Mouse (Mus musculus) CH12.LX (cell line): Measurements from ENCODE around the gene Emc9. TPM values are rescaled to one million over a fixed set of nuclear protein-coding genes. Genes with fewer than 3 reads are reported as not detected.

ENCODE experiments used
- DNase-seq: peaks from one replicate; pipeline ENCODE4 v3.0.0-alpha.2; 2013; ENCODE audit errors: extremely low read depth
- H3K27ac ChIP-seq: 2 replicates; pipeline ENCODE4 v1.5.1; 2012; ENCODE audit warnings: low read depth, mild to moderate bottlenecking, control low read depth, moderate library complexity; ENCODE audit not compliant: insufficient read depth
- H3K27me3 ChIP-seq: replicated peaks from 2 replicates; pipeline ENCODE3; 2012; ENCODE audit warnings: inconsistent platforms
- H3K36me3 ChIP-seq, 2 experiments: replicated peaks in 1 of 2; 2 replicates each; pipeline versions ENCODE3 to v1.6.1; 2012; ENCODE audit warnings: inconsistent platforms in 1 of 2, low read length in 1 of 2, mild to moderate bottlenecking in 1 of 2, mixed read lengths in 1 of 2, moderate library complexity in 1 of 2; ENCODE audit not compliant: control insufficient read depth in 1 of 2, insufficient read depth in 1 of 2
- H3K4me1 ChIP-seq, 2 experiments: 2 replicates each; pipeline ENCODE4 v1.6.1; 2012; ENCODE audit warnings: inconsistent platforms in 1 of 2, moderate library complexity in 1 of 2; ENCODE audit not compliant: insufficient read depth in 2 of 2, control insufficient read depth in 1 of 2
- H3K4me2 ChIP-seq: 2 replicates; pipeline ENCODE4 v1.6.1; 2012; ENCODE audit warnings: low read depth, mild to moderate bottlenecking, control low read depth; ENCODE audit not compliant: poor library complexity, insufficient read depth, severe bottlenecking
- H3K4me3 ChIP-seq, 3 experiments: fragments of 150-350 bp in 1 of 3; sonication (generic) in 1 of 3; replicated peaks in 1 of 3; 2 replicates each; pipeline versions ENCODE3 to v1.5.1; 2011 to 2012; ENCODE audit warnings: low read depth in 2 of 3, low read length in 2 of 3, mild to moderate bottlenecking in 2 of 3, moderate library complexity in 2 of 3, control low read depth in 1 of 3, improper control_type of control experiment in 1 of 3, inconsistent platforms in 1 of 3, mixed read lengths in 1 of 3; ENCODE audit not compliant: poor library complexity in 1 of 3
- H3K79me2 ChIP-seq: replicated peaks from 2 replicates; pipeline ENCODE4 v1.6.1; 2012; ENCODE audit warnings: mild to moderate bottlenecking, moderate library complexity; ENCODE audit not compliant: control insufficient read depth, poor library complexity, insufficient read depth, severe bottlenecking; ENCODE audit errors: extremely low read depth
- H3K9ac ChIP-seq: 2 replicates; pipeline ENCODE4 v1.6.1; 2012; ENCODE audit warnings: low read depth, mild to moderate bottlenecking, control low read depth, moderate library complexity; ENCODE audit not compliant: insufficient read depth
- H3K9me3 ChIP-seq: replicated peaks from 2 replicates; pipeline ENCODE3; 2012; ENCODE audit warnings: low read length, inconsistent platforms, mixed read lengths
- BHLHE40 ChIP-seq: IDR thresholded peaks from 2 replicates; pipeline ENCODE4 v1.6.1; 2011; ENCODE audit warnings: mild to moderate bottlenecking, low read depth, low read length, improper control_type of control experiment
- CHD1 ChIP-seq: IDR thresholded peaks from 2 replicates; pipeline ENCODE4 v1.6.1; 2012; ENCODE audit warnings: low read depth, low read length, improper control_type of control experiment, inconsistent platforms
- CHD2 ChIP-seq: IDR thresholded peaks from 2 replicates; pipeline ENCODE4 v1.6.1; 2011; ENCODE audit warnings: low read length, improper control_type of control experiment
- CTCF ChIP-seq, 2 experiments: IDR thresholded peaks in 1 of 2; conservative IDR thresholded peaks in 1 of 2; 2 replicates each; pipeline ENCODE4 v1.5.1; 2011 to 2012; ENCODE audit warnings: low read depth in 2 of 2, low read length in 2 of 2, improper control_type of control experiment in 1 of 2, inconsistent platforms in 1 of 2, mild to moderate bottlenecking in 1 of 2, moderate library complexity in 1 of 2
- E2F4 ChIP-seq: IDR thresholded peaks from 2 replicates; pipeline ENCODE4 v1.6.1; 2011; ENCODE audit warnings: low read depth, low read length, improper control_type of control experiment; ENCODE audit not compliant: insufficient replicate concordance
- ELF1 ChIP-seq: IDR thresholded peaks from 2 replicates; pipeline ENCODE4 v1.6.1; 2014; ENCODE audit warnings: low read depth, mild to moderate bottlenecking, inconsistent platforms, low read length, improper control_type of control experiment
- ETS1 ChIP-seq: conservative IDR thresholded peaks from 2 replicates; pipeline ENCODE4 v1.6.1; 2012; ENCODE audit warnings: low read depth, mild to moderate bottlenecking, inconsistent platforms, low read length, improper control_type of control experiment, moderate library complexity
- HCFC1 ChIP-seq: IDR thresholded peaks from 2 replicates; pipeline ENCODE4 v1.6.1; 2012; ENCODE audit warnings: low read depth, mild to moderate bottlenecking, inconsistent platforms, low read length, improper control_type of control experiment
- JUN ChIP-seq: IDR thresholded peaks from 2 replicates; pipeline ENCODE4 v1.6.1; 2011; ENCODE audit warnings: low read depth, mild to moderate bottlenecking, low read length, improper control_type of control experiment, moderate library complexity; ENCODE audit not compliant: insufficient read depth
- JUND ChIP-seq: conservative IDR thresholded peaks from 2 replicates; pipeline ENCODE4 v1.6.1; 2011; ENCODE audit warnings: low read depth, low read length, improper control_type of control experiment
- KAT2A ChIP-seq: IDR thresholded peaks from 2 replicates; pipeline ENCODE4 v1.6.1; 2012; ENCODE audit warnings: low read length, improper control_type of control experiment, inconsistent platforms; ENCODE audit not compliant: insufficient replicate concordance
- MAFK ChIP-seq: IDR thresholded peaks from 2 replicates; pipeline ENCODE4 v1.6.1; 2011; ENCODE audit warnings: low read length, improper control_type of control experiment; ENCODE audit not compliant: insufficient replicate concordance
- MAX ChIP-seq: IDR thresholded peaks from 2 replicates; pipeline ENCODE4 v1.6.1; 2011; ENCODE audit warnings: low read length, improper control_type of control experiment
- MAZ ChIP-seq: IDR thresholded peaks from 2 replicates; pipeline ENCODE4 v1.6.1; 2012; ENCODE audit warnings: low read depth, mild to moderate bottlenecking, inconsistent platforms, low read length, improper control_type of control experiment, moderate library complexity
- MEF2A ChIP-seq: IDR thresholded peaks from 2 replicates; pipeline ENCODE4 v1.6.1; 2014; ENCODE audit warnings: low read depth, mild to moderate bottlenecking, inconsistent platforms, low read length, improper control_type of control experiment, borderline replicate concordance
- MXI1 ChIP-seq: IDR thresholded peaks from 2 replicates; pipeline ENCODE4 v1.6.1; 2011; ENCODE audit warnings: mild to moderate bottlenecking, low read depth, low read length, improper control_type of control experiment
- MYC ChIP-seq: IDR thresholded peaks from 2 replicates; pipeline ENCODE4 v1.6.1; 2011; ENCODE audit warnings: low read depth, mild to moderate bottlenecking, improper control_type of control experiment, low read length
- NELFE ChIP-seq: IDR thresholded peaks from 2 replicates; pipeline ENCODE4 v1.6.1; 2011; ENCODE audit warnings: low read depth, low read length, improper control_type of control experiment
- POLR2A ChIP-seq: IDR thresholded peaks from 2 replicates; pipeline ENCODE4 v1.6.1; 2011; ENCODE audit warnings: low read depth, mild to moderate bottlenecking, improper control_type of control experiment, low read length
- POLR2AphosphoS2 ChIP-seq: IDR thresholded peaks from 2 replicates; pipeline ENCODE4 v1.6.1; 2011; ENCODE audit warnings: low read depth, low read length, improper control_type of control experiment
- RAD21 ChIP-seq: IDR thresholded peaks from 2 replicates; pipeline ENCODE4 v1.6.1; 2011; ENCODE audit warnings: low read depth, mild to moderate bottlenecking, low read length, improper control_type of control experiment, moderate library complexity
- RCOR1 ChIP-seq: conservative IDR thresholded peaks from 2 replicates; pipeline ENCODE4 v1.6.1; 2012; ENCODE audit warnings: low read depth, mild to moderate bottlenecking, inconsistent platforms, low read length, improper control_type of control experiment
- SIN3A ChIP-seq: IDR thresholded peaks from 2 replicates; pipeline ENCODE4 v1.6.1; 2012; ENCODE audit warnings: low read length, improper control_type of control experiment, inconsistent platforms
- SMC3 ChIP-seq: IDR thresholded peaks from 2 replicates; pipeline ENCODE4 v1.6.1; 2011; ENCODE audit warnings: low read depth, low read length, improper control_type of control experiment
- TCF12 ChIP-seq: IDR thresholded peaks from 2 replicates; pipeline ENCODE4 v1.6.1; 2014; ENCODE audit warnings: low read depth, mild to moderate bottlenecking, inconsistent platforms, low read length, improper control_type of control experiment
- UBTF ChIP-seq: IDR thresholded peaks from 2 replicates; pipeline ENCODE4 v1.6.1; 2012; ENCODE audit warnings: low read depth, mild to moderate bottlenecking, inconsistent platforms, low read length, improper control_type of control experiment, moderate library complexity
- USF2 ChIP-seq: conservative IDR thresholded peaks from 2 replicates; pipeline ENCODE4 v1.6.1; 2011; ENCODE audit warnings: low read depth, low read length, improper control_type of control experiment
- ZKSCAN1 ChIP-seq: IDR thresholded peaks from 2 replicates; pipeline ENCODE4 v1.6.1; 2012; ENCODE audit warnings: low read depth, inconsistent platforms, low read length, improper control_type of control experiment, borderline replicate concordance
- ZMIZ1 ChIP-seq: IDR thresholded peaks from 2 replicates; pipeline ENCODE4 v1.6.1; 2012; ENCODE audit warnings: low read depth, mild to moderate bottlenecking, inconsistent platforms, low read length, improper control_type of control experiment
- ZNF384 ChIP-seq: IDR thresholded peaks from 2 replicates; pipeline ENCODE4 v1.6.1; 2012; ENCODE audit warnings: low read depth, low read length, improper control_type of control experiment, inconsistent platforms
- dilution Hi-C: fragments of 300-500 bp; cut with MboI; formaldehyde crosslinking; loops from 2 replicates; pipeline ENCODE4 v1.14.3; 2020; ENCODE audit warnings: low sequenced_read_pairs; ENCODE audit not compliant: extremely low pct_unique_long_range_greater_than_20kb, extremely low pct_ligation_motif_present
- in situ Hi-C: fragments of 300-500 bp; cut with MboI; formaldehyde crosslinking; loops from 3 replicates; pipeline ENCODE4 v1.14.3; 2019; ENCODE audit warnings: low sequenced_read_pairs, low pct_ligation_motif_present, low pct_unique_long_range_greater_than_20kb, mixed read lengths
- polyA plus RNA-seq: library from polyadenylated mRNA; unstranded; fragments of >175 nt; gene quantifications from 2 replicates; pipeline ENCODE4 v1.2.1, GENCODE M21; 2012; ENCODE audit warnings: low read depth; ENCODE audit not compliant: insufficient read length
- total RNA-seq, 2 experiments: library from RNA; depleted of rRNA; stranded (reverse); fragments of 300-350 nt in 1 of 2; fragments of >200 nt in 1 of 2; gene quantifications; 2 replicates each; pipeline ENCODE4 v1.2.3; 2012 to 2014

Gene Emc9
- total and polyA plus RNA-seq, 3 experiments, result 1.7 to 9.6 (median 4.2) TPM

- Histone ChIP-seq H3K27me3 (no peaks in the 10 kb centered on the region), H3K9me3 (no peaks in the 10 kb centered on the region), H3K27ac (no peak overlapping the region), H3K9ac (no peak overlapping the region), H3K4me1 (peaks cover 0 to 17% of the 10 kb centered on the region in 2 experiments; a peak in 2 of 4 replicates), H3K79me2 (no peaks in the 10 kb centered on the region), H3K36me3 (peaks cover 43 to 62% of the 10 kb centered on the region in 2 experiments), H3K4me2 (no peak overlapping the region), H3K4me3 (no peak overlapping the region)
- TF ChIP-seq MYC (no peak), MEF2A (no peak), CHD1 (no peak), MAZ (no peak), ZKSCAN1 (no peak), JUND (no peak), SIN3A (no peak), ETS1 (no peak), RAD21 (no peak), POLR2A (no peak), RCOR1 (no peak), MXI1 (no peak), NELFE (no peak), BHLHE40 (no peak), USF2 (no peak), HCFC1 (no peak), TCF12 (no peak), KAT2A (no peak), JUN (no peak), ZNF384 (no peak)
- DNase-seq, result no peak
- in situ Hi-C loops (no loop called here), dilution Hi-C loops (no loop called here)
Observed at GRCm38 (mm10) chr14:55550191-55550590, 34.9 kb downstream of the Emc9 start.

- H3K9me3 ChIP-seq, result no peaks in the 10 kb centered on the region
- in situ Hi-C loops, result no loop called here
- no peak overlapping the region for H3K4me3 ChIP-seq
- H3K27me3 ChIP-seq, result no peaks in the 10 kb centered on the region
- TF ChIP-seq UBTF (no peak), CTCF (conservative IDR thresholded peaks at IDR 0.05 in 1 of 2, IDR thresholded peaks at IDR 0.05 in 1 of 2; ENCODE audit: low read depth in 2 of 2, low read length in 2 of 2) (no peak), RAD21 (no peak), ELF1 (no peak), SMC3 (no peak), ZMIZ1 (no peak), E2F4 (no peak), RCOR1 (no peak), MAFK (no peak), POLR2AphosphoS2 (no peak), USF2 (no peak), ZNF384 (no peak), MAX (no peak), CHD2 (no peak)
- H3K9ac ChIP-seq, result no peak overlapping the region
- H3K4me2 ChIP-seq, result no peak overlapping the region
- H3K27ac ChIP-seq, result no peak overlapping the region
- dilution Hi-C loops, result no loop called here
- H3K79me2 ChIP-seq, result peaks cover 22% of the 10 kb centered on the region
- no peak for DNase-seq
- H3K4me1 ChIP-seq, result peaks cover 11 to 49% of the 10 kb centered on the region in 2 experiments
- peaks cover 72 to 80% of the 10 kb centered on the region in 2 experiments for H3K36me3 ChIP-seq
Observed at GRCm38 (mm10) chr14:55544334-55544733, 40.8 kb downstream of the Emc9 start.
